Mouse (Mus musculus): Measurements from ENCODE around the gene Olfr553.
A peak's percentile ranks its signal among the peaks of the same experiment; 100 is the strongest.
"Not testable (repeated sequence)": the region's sequence is repeated elsewhere in the genome, so short reads cannot be mapped to it uniquely, and the experiment has no call there.

Gene Olfr553

GRCm38 (mm10) chr7:102618118-102618517 lies at the start of gene Olfr553:
Gene Olfr553 (minus strand): TSS chr7:102618218.
- no peak for DNase-seq (ENCODE audit: low spot score in 2 of 2)

DNA sequence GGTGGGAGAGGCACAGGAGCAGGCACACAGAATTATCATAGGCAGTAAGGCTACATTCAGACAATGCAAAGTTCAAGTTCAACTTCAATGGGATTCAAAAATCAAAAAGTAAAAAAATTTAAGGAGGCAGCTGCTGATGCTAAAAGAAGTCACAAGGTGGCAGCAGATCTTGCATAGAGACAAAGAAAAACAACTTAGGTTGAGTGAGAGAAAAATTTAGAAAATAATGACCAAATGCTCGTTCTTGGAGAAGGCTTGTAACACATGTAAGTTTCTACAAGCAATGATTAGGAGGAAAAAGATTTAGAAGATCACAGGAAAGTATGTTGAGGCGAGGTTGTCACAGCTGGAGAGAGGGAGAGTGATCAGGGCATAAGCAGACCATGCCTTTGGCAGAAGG lies 47.4 kb upstream of the Olfr553 start:
- no peak for DNase-seq (ENCODE audit: low spot score in 2 of 2)

DNA sequence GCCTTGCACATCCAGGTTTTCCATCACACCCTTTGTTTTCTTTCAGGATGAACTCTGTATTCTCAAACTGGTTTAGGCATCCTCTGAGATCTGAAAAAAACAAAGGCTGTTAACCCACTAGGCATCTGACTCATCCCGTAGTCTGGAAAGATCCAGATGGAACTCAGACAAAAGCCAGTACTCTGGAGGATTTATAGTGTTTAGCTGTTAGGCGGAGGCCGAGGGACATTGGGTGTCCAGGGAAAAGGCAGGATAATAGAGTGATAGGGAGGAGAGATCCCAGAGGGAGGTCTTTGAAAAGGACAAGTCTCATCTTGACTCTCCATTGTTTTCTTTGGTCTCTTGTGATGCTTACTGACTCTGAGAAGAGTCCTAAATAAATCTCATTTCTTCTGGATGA lies 46.6 kb upstream of the Olfr553 start, which contains the start of gene Olfr556:
Olfr556 (plus strand) TSS at position 301 of the 400 bp plus-strand sequence.
- DNase-seq (ENCODE audit: low spot score in 2 of 2) = no peak

GRCm38 (mm10) chr7:102658523-102658922 lies 40.5 kb upstream of the Olfr553 start, which contains the start of gene Olfr555:
Gene Olfr555 (plus strand): TSS chr7:102658823.
- no peak for DNase-seq (ENCODE audit: low spot score in 2 of 2)

DNA sequence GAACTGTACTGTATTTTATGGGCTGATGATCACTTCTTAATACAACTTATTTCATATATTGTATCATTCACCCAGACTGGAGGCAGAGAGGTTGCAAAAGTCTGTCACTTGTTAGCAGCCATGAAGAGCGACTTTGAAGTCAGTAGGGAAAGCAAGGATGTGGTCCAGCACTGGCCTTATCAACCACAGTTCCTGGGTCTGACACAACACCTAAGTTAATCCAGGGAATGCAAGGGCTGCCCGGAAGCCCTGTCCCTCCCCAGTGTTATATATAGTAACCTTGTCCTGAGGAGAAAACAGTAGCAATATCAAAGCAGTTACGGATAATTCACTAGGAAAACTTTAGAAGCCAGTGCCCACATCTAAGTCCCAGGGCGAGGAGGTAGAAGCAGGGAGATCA lies 26.9 kb upstream of the Olfr553 start:
- not testable (repeated sequence) for DNase-seq (ENCODE audit: low spot score in 2 of 2)

- DNase-seq (ENCODE audit: low spot score in 2 of 2) = no peak
Measured at GRCm38 (mm10) chr7:102638132-102638531, 20.1 kb upstream of the Olfr553 start, which contains the start of gene Olfr554. Gene Olfr554 (plus strand): TSS chr7:102638432.

GRCm38 (mm10) chr7:102636665-102637064 lies 18.6 kb upstream of the Olfr553 start:
- peak in 1 of 2 experiments; percentile 6 for DNase-seq (ENCODE audit: low spot score in 2 of 2)

DNA sequence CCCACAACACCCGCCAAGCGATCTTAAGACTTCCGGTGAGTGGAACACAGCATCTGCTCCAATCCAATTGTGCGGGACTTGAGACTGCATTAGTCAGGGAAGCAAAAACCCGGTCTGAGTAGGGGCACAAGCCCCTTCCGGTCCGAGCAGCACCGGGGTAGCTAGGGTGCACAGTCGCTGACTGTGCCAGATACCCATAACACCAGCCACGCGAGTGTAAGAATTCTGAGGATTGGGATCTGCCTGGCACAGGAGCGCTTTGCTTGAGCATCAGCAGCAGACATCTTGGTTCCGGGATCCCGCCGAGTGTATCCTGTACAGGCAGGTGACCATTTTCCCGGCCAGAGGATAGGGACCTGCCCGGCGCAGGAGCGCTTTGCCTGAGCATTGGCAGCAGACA lies 2.4 kb upstream of the Olfr553 start:
- DNase-seq (ENCODE audit: low spot score in 2 of 2) = not testable (repeated sequence)

DNA sequence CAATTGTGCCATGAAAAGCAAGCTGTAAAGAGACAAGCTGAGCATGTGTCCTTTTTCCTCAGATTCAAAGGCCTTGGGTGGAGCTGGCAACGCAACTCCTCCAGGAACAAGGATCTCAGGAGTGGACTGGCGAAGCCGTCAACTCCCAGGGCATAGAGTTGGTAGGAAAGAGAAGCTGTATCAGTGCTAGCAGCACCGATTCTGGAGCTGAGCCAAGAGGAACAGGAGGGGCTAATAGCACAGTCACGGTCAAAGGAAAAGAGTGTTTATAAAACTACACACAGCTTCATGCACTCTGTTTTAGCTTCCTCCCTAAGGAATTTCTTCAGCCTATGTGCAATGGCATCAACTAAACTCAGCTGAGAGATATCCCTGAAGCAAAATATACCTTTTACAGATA lies 1.6 kb upstream of the Olfr553 start:
- DNase-seq (ENCODE audit: low spot score in 2 of 2) = no peak

- no peak for DNase-seq (ENCODE audit: low spot score in 2 of 2)
Measured at GRCm38 (mm10) chr7:102597378-102598031, 20.5 kb downstream of the Olfr553 start, which contains the start of gene Olfr552. Gene Olfr552 (plus strand): TSS chr7:102597770.

DNA sequence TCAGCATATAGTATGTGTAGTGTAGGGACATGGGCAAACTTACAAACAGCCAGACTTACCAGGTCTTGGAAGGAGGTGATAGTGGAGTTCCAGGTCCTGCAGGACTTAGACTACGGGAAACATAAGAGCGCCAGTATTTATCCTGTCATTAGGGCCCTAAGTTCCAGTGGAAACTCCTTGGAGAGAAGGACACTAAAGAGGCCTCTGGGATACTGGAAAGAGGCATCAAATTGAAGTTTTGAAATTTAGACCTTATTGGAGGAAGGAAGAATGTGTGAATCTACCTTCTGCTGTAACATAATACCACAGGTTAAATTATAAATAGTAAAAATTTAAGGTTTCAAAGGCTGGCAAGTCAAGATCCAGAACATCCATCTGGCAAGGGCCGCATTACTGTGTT lies 26.2 kb downstream of the Olfr553 start, which contains the start of gene Olfr551:
Olfr551 (minus strand) TSS at position 101 of the 400 bp plus-strand sequence.
- DNase-seq (ENCODE audit: low spot score in 2 of 2) = no peak

GRCm38 (mm10) chr7:102575998-102576397 lies 42.0 kb downstream of the Olfr553 start:
- no peak for DNase-seq (ENCODE audit: low spot score in 2 of 2)

DNA sequence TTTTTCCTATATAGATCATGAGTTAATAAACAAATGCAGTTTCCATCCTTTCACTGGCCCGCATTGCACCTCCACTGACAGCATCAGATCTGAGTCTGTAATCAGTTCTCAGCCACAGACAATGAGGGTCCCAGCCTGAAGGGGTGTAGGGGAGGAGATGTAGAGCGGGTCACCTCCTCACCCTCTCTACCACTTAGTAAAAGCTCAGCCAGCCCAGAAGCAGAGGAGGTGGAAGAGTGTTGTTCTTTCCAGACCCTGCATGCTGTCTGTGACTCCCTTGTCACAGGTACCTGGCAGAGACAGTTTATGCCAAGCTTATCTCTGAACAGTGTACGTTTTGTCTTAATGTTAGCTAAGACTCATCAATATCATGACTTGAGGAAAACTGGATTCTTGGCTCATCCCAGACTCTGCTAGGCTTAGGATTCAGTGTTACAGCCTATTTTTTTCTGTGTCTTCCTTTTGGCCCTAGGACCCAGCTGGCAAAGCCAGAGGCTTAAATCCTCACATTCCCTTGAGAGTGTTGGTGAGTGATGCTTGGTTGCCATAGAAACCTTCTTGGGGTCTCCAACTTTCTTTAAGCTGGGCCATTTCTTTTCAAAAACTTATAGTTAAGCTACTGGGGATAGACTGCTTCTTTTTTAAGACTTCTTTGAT lies 44.7 kb downstream of the Olfr553 start:
- DNase-seq (ENCODE audit: low spot score in 2 of 2) = no peak

GRCm38 (mm10) chr7:102571142-102571541 lies 46.9 kb downstream of the Olfr553 start, which contains the start of gene Olfr550:
Gene Olfr550 (plus strand): TSS chr7:102571442.
- DNase-seq (ENCODE audit: low spot score in 2 of 2) = no peak

DNA sequence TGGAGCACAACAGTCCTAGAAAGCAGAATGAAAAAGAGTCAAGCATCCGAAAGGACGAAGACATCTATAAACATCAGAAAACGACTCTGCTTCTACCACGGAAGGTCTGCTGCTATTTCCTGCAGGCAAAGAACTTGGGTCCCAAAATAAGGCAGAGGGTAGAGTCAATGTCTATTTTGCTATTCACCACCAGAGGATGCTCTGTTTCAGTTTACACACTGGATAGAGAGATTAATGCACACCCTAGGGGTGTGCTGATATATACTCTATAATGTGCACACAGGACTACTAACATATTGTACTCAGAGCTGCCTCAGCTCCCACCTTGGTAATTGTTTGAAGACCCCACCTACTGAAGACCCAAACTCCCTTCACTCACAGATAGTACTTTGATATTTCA lies 51.8 kb downstream of the Olfr553 start:
- no peak for DNase-seq (ENCODE audit: low spot score in 2 of 2)

DNA sequence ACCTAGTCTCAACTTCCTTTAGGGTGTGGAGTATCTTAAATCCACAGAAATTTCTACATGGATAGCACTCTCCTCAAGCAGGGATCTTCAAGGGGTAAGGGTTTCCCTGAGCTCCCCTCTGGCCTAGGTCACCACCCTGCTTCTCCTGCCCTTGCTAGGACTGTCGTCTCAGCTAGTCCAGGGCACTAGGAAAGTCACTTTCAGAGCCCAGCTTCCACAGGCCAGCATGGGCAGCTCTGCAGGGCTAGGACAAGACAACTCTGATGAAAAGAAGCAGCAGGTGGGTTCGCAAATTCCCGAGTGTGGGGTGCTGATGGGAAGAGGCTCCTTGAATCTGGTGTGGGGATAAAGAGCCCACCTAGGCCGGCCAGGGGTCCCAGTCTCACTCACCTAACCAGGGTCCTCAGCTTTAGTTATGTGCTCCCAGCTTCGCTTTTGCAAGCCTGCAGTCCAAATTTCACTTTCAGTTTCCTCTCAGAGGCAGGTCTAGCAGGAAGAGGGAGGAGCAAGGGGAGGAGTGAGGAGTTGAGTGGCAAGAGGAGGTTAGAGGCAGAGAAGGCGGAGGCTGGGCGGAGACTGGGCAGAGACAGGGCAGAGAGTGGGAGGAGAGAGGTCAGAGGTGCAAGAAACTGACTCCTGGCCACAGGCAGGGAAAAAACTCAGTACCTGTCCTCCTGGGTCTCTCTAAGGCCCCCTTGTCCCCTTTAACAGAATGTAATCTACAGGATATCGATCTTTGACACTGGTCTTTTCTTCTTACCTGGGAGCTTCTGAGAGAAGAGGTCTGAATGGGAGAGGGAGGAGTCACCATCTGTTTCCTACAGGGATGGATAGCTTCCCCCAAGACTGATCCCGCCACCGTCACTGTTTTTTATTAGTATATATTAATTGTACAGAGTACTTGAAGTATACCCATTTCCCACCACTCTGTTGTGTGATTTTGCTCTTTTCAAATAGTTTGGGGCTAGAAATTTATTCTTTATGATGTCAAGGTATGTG lies 52.7 kb downstream of the Olfr553 start, which contains the start of gene Trim21:
Trim21 (minus strand) TSS at position 488 of the 999 bp plus-strand sequence.
- peak in 1 of 2 experiments; percentile 37 for DNase-seq (ENCODE audit: low spot score in 2 of 2)
